Mouse (Mus musculus) layer of hippocampus, adult 18-20 months (tissue): Measurements from ENCODE around the gene Tmem164. TPM values are rescaled to one million over a fixed set of nuclear protein-coding genes. Genes with fewer than 3 reads are reported as not detected.

Experiments used
- DNase-seq, 2 experiments: peaks; one replicate each; pipeline ENCODE4 v3.0.0; 2022; ENCODE audit warnings: low spot score in 2 of 2
- total RNA-seq, 2 experiments: library from RNA; stranded (reverse); gene quantifications; 2 replicates each; pipeline ENCODE4 v1.2.3; 2021

Gene Tmem164
- total RNA-seq, 2 experiments from 2014 or later = 15.1 to 19.0 TPM

GRCm38 (mm10) chrX:142827644-142828043 is 146.4 kb downstream of the Tmem164 start:
- no peak for DNase-seq

DNA sequence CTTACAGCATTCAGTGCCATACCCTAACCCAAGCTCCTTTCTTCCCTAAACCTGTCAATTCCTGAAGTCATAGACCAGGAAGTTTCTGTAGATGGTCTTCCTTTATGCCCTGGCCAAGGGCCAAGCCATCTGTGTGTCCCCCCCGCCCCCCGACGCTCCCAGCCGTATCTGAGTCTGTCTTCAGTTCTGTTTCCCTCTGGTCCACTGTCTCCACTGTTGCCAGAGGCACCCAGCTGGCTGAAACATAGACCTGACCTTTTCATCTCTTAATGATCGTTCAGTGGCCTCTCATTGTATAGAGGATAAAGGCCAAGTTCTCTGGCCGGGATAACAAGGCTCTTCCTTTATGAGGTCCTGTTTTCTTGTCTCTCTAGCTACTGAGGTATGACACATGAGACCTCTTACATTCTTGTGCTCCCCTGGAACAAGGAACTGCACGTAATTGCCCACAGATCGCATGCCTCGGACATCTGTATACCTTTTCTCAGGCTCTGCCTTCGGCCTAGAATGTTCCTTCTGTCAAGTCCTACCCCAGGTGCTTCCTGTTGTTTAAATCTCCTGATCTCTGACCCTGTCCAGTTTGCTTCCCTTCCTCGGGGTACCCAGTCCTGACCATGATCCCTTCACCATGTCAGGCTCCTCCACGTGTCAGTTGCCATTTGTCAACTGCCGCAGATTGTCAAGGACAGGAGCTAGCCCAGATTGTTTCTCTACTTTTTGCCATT is 147.1 kb downstream of the Tmem164 start:
- no peak for DNase-seq

- DNase-seq = no peak
These were observed 148.1 kb downstream of the Tmem164 start for GRCm38 (mm10) chrX:142829267-142829666.

DNA sequence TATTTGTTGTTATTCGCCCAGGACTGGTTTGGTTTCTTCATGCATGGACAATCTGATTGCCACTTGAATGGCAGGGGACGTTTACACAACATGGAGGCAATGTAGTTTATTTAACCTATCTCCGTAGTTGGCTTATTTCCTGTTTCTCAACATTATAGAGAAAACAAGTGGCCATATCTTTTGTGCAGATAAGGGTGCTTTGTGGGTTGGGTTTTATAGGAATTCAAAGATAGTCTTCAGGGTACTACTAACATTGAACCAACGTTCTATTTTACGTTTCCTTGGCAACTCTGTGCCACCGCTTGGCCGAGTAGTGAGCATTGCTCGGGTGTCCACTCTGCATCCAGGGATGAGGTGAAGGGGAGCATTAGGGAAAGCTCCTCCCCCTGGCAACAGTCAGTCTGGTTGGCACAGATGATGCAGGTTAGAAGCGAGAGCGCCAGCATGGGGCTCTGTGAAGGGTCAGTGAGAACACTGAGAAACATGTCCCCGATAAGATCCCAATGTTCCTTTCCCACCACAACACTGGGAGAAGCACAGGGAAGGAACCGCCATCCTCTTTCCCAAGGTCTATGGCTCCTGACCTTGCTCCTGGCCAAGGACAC is 148.8 kb downstream of the Tmem164 start:
- DNase-seq = no peak

DNA sequence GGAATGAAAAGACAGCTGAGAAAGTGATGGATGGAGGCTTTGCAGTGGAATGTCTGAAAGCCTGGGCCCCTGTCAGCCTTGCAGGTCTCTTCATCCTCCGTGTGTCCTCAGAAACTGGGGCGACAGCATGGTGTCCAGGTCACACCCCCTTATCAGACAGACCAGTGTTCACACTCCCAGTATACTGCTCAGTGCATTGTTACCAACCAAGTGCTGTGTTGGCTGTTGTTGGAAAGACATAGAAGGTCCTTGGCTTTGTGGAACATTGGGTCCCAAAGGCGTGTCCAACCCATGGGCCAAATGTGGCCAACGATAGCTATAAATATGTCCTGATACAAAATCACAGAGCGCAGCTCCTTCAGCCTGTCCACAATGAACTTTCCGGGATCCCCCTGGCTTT is 149.4 kb downstream of the Tmem164 start:
- no peak for DNase-seq

GRCm38 (mm10) chrX:142832221-142832620 is 151.0 kb downstream of the Tmem164 start:
- DNase-seq = no peak

- no peak for DNase-seq
These were observed 152.1 kb downstream of the Tmem164 start for GRCm38 (mm10) chrX:142833164-142833796.

- no peak for DNase-seq
These were observed 153.6 kb downstream of the Tmem164 start for GRCm38 (mm10) chrX:142834807-142835206.

GRCm38 (mm10) chrX:142836399-142836798 is 155.2 kb downstream of the Tmem164 start:
- no peak for DNase-seq

DNA sequence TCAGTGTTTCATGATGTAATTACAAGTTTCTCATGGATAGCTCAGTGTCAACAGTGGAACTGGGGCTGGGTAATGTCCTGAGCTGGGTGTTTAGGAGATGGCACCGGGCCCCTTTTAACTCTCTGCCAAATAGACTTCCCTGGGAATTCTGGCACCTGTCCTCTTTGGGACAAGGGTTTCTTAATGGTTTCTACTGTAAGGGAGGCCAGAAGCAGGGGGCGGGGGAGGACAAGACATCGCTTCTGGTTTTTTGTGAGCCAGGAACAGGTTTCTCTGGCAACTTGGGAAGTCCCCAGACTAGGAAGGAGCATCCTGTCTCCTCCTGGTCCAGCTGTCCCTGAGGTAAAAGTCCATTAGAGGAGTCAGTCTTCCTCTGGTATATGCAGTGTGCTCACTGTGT is 156.1 kb downstream of the Tmem164 start:
- no peak for DNase-seq

- DNase-seq = no peak
These were observed 157.6 kb downstream of the Tmem164 start for GRCm38 (mm10) chrX:142838841-142839240.

DNA sequence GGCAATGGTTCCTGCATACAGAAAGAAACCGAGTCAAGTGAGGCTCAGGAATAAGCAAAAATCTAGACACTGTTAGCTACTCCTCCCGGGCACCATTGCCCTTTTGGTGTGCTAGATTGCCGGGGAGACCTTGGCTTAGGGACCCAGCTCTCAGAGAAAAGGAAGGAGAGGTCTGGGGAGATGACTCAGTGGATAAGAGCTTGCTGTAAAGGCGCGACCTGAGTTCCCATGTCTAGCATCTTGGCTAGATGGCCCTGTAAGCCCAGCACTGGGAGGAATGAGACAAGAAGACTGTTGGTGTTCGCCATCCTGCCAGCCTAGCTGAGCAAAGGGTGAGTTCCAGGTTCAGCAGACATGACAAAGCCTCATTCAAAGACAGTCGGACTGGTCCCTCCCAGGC is 158.2 kb downstream of the Tmem164 start:
- no peak for DNase-seq

DNA sequence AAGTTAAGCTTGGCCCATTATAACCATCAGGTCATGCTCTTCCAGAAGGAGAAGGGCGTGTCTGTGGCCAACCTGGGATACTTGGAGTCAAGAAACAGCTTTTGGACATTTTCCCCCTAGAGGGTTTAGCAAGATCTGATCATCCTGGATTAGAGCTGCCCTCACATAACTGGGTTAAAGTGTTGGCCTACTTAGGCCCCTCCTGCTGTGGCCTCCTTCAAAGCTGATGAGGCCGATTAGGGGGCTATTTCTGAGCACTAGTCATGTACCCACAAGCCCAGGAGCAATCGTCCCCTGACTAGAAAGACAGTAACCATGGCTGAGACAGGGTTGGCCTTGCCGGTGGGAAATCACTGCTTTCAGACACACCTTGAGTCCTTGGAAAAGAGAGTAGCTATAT is 160.7 kb downstream of the Tmem164 start:
- DNase-seq = no peak

- DNase-seq = no peak
These were observed 165.1 kb downstream of the Tmem164 start for GRCm38 (mm10) chrX:142846266-142846665.

GRCm38 (mm10) chrX:142848032-142848431 is 166.8 kb downstream of the Tmem164 start:
- DNase-seq = no peak

- no peak for DNase-seq
These were observed 188.6 kb downstream of the Tmem164 start for GRCm38 (mm10) chrX:142869844-142870243.

DNA sequence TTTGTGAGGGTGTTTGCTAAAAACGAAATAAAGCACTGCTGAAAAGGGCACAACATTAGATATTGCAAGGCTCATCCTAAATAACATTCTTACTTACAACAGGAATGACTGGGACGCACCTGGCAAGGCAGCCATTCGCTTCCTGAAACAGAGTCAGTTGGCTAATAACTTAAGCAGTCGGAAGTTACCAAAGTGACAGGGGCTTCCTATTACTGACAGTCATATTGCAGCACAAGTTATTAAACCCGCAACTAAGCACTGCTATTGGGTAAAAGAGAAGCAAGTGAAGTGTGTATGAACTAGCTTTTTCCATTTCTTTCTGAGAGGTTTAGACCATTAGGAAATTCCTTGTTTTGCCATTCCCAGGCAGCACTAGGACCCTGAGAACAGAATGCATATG is 201.0 kb downstream of the Tmem164 start:
- no peak for DNase-seq

DNA sequence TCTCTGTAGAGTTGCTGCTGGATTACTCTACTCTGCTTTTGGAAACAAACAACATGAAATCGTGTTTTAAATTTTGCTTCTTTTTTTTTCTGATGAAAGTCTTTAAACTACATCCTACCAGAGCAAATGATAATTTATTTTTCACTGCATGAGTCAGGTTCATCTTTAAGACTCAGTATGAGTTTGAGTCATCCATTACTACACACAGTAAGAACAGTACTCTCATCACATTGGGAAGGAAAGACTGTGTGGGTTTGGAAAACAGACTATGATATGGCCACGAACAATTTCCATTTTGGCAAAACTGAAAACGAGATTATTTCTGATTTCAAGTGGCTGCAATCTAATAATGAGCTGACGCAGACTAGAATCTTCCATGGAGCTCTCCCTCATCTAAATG is 202.4 kb downstream of the Tmem164 start:
- DNase-seq = no peak

- no peak for DNase-seq
These were observed 204.8 kb downstream of the Tmem164 start for GRCm38 (mm10) chrX:142885962-142886361.
